Mouse (Mus musculus) cerebellum, adult 2 months (tissue): ENCODE data around the gene Gm26661.

Experiments used
- CTCF ChIP-seq: fragments of 200-500 bp; IDR thresholded peaks from 2 replicates; pipeline ENCODE4 v1.5.1; 2011; ENCODE audit warnings: low read depth, mild to moderate bottlenecking, control low read depth, low read length, moderate library complexity, borderline replicate concordance; ENCODE audit not compliant: insufficient read depth
- POLR2A ChIP-seq: fragments of 200-500 bp; IDR thresholded peaks from 2 replicates; pipeline ENCODE4 v1.6.1; 2011; ENCODE audit warnings: low read length, control low read depth, borderline replicate concordance; ENCODE audit not compliant: insufficient read depth

GRCm38 (mm10) chr14:7833458-7833857, 42.1 kb downstream of the Gm26661 start:
- TF ChIP-seq POLR2A (no peak), CTCF (no peak)
